Mouse (Mus musculus): ENCODE data around the gene Pcmt1.

DNA sequence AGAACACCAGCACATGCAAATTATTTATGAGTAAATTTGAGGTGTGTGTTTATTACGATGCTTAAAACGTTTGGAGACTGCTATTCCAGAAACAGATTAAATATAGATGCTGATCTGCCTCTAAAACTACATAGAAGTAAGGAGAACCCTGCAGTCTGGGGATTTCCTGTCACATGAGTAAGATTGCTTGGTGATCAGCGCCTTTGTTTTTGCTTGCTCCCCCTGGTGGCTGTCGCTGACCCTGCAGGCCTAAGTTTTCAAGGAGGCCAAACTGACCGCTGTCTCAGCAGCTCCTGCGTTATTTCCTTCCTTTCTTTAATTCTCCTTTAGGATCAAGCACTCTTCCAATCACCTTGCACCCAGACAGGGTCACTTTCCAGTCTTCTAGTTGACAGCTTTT lies 80.3 kb downstream of the Pcmt1 start:
- peak; percentile 91 for TF ChIP-seq CTCF (IDR thresholded peaks at IDR 0.05; ENCODE audit: low read depth)
- TF ChIP-seq EP300 (IDR thresholded peaks at IDR 0.05; ENCODE audit: low read depth): no peak
